Mouse (Mus musculus) heart, embryonic 13.5 days (tissue): Measurements from ENCODE around the gene Tlr2. TPM values are rescaled to one million over a fixed set of nuclear protein-coding genes. Genes with fewer than 3 reads are reported as not detected.

Experiments
- ATAC-seq: fragments of 200-750 bp; cut with Nextera tagmentation; 2 replicates; pipeline ENCODE4 v1.8.0; 2017; ENCODE audit warnings: moderate TSS enrichment; ENCODE audit not compliant: insufficient number of reproducible peaks, low FRiP score, low TSS enrichment; ENCODE audit errors: extremely low read depth
- H3K27ac ChIP-seq: fragments of 300-500 bp; sonication (generic); replicated peaks from 2 replicates; pipeline ENCODE4 v1.5.1; 2015; ENCODE audit warnings: moderate library complexity, mild to moderate bottlenecking, inconsistent platforms
- H3K27me3 ChIP-seq: fragments of 300-500 bp; sonication (generic); replicated peaks from 2 replicates; pipeline ENCODE4 v1.6.1; 2015; ENCODE audit warnings: mild to moderate bottlenecking, inconsistent platforms
- H3K36me3 ChIP-seq: fragments of 300-500 bp; sonication (generic); 2 replicates; pipeline ENCODE4 v1.6.1; 2015; ENCODE audit warnings: mild to moderate bottlenecking, inconsistent platforms
- H3K4me1 ChIP-seq: fragments of 300-500 bp; sonication (generic); 2 replicates; pipeline ENCODE4 v1.6.1; 2015; ENCODE audit warnings: inconsistent platforms
- H3K4me2 ChIP-seq: fragments of 300-500 bp; sonication (generic); 2 replicates; pipeline ENCODE4 v1.6.1; 2015; ENCODE audit warnings: inconsistent platforms, mild to moderate bottlenecking, moderate library complexity
- H3K4me3 ChIP-seq: fragments of 300-500 bp; sonication (generic); 2 replicates; pipeline ENCODE4 v1.5.1; 2015; ENCODE audit warnings: moderate library complexity, mild to moderate bottlenecking, inconsistent platforms
- H3K9ac ChIP-seq: fragments of 300-500 bp; sonication (generic); 2 replicates; pipeline ENCODE4 v1.6.1; 2015; ENCODE audit warnings: inconsistent platforms, mild to moderate bottlenecking, moderate library complexity
- H3K9me3 ChIP-seq: fragments of 300-500 bp; sonication (generic); 2 replicates; pipeline ENCODE4 v1.6.1; 2016; ENCODE audit warnings: inconsistent platforms
- WGBS: fragments of 180-500 bp; shearing (Covaris S2); methylation state at CpG from one replicate; pipeline ENCODE4 v1.1.7; 2015; ENCODE audit warnings: mixed read lengths; 5-methylcytosine and 5-hydroxymethylcytosine counted together
- polyA plus RNA-seq: library from polyadenylated mRNA; unstranded; fragments of >200 nt; fragmentation: Nextera tagmentation; extraction: Ambion mirVana; gene quantifications from 2 replicates; pipeline ENCODE4 v1.2.1, GENCODE M21; 2015

The Tlr2 gene
- polyA plus RNA-seq, 1 experiment from 2014 or later = 3.4 TPM

GRCm38 (mm10) chr3:83787776-83788305 lies 53.7 kb downstream of the Tlr2 start:
- WGBS = 79% methylated on average over 7 of the region's 7 CpGs
- H3K9me3 ChIP-seq = no peaks in the 10 kb centered on the region
- H3K9ac ChIP-seq = no peak overlapping the region
- peaks cover 16% of the 10 kb centered on the region for H3K4me1 ChIP-seq
- no peaks in the 10 kb centered on the region for H3K36me3 ChIP-seq
- H3K27ac ChIP-seq = no peak overlapping the region
- peaks cover 16% of the 10 kb centered on the region for H3K27me3 ChIP-seq
- no peak overlapping the region for H3K4me3 ChIP-seq
- H3K4me2 ChIP-seq = no peak overlapping the region
- no peak for ATAC-seq

- ATAC-seq = no peak
- Histone ChIP-seq H3K4me1 (peaks cover 16% of the 10 kb centered on the region), H3K4me3 (no peak overlapping the region), H3K27me3 (peaks cover 16% of the 10 kb centered on the region), H3K36me3 (no peaks in the 10 kb centered on the region), H3K9me3 (no peaks in the 10 kb centered on the region), H3K9ac (no peak overlapping the region), H3K4me2 (no peak overlapping the region), H3K27ac (no peak overlapping the region)
- 74% methylated on average over 2 of the region's 2 CpGs for WGBS
Measured at GRCm38 (mm10) chr3:83787086-83787485, 54.5 kb downstream of the Tlr2 start.

Other genes starting within 250 kb of the Tlr2 start
- gene Sfrp2, start 75.4 kb downstream of the Tlr2 start, polyA plus RNA-seq = 183 and 194 TPM in 2 replicates
- gene Tmem131l, start 198.4 kb upstream of the Tlr2 start, polyA plus RNA-seq = 23.8 and 24.0 TPM in 2 replicates